Mouse (Mus musculus) cortical plate, adult 2 months (tissue): ENCODE data around the gene Mfap1a. TPM values are rescaled to one million over a fixed set of nuclear protein-coding genes. Genes with fewer than 3 reads are reported as not detected.
A peak's percentile ranks its signal among the peaks of the same experiment; 100 is the strongest.

ENCODE experiments used
- H3K27ac ChIP-seq: fragments of 200-500 bp; 2 replicates; pipeline ENCODE4 v1.5.1; 2012; ENCODE audit warnings: low read length, control low read depth, inconsistent platforms; ENCODE audit not compliant: insufficient read depth
- H3K4me1 ChIP-seq: fragments of 200-500 bp; 2 replicates; pipeline ENCODE4 v1.6.1; 2011; ENCODE audit warnings: low read length; ENCODE audit not compliant: control insufficient read depth, insufficient read depth
- H3K4me3 ChIP-seq: fragments of 200-500 bp; 2 replicates; pipeline ENCODE4 v1.5.1; 2011; ENCODE audit warnings: mild to moderate bottlenecking, low read length, control low read depth; ENCODE audit not compliant: insufficient read depth
- CTCF ChIP-seq: fragments of 200-500 bp; IDR thresholded peaks from 2 replicates; pipeline ENCODE4 v1.5.1; 2011; ENCODE audit warnings: mild to moderate bottlenecking, control low read depth, low read length; ENCODE audit not compliant: insufficient read depth; ENCODE audit errors: extremely low read depth
- POLR2A ChIP-seq: fragments of 200-500 bp; IDR thresholded peaks from 2 replicates; pipeline ENCODE4 v1.6.1; 2011; ENCODE audit warnings: mild to moderate bottlenecking, low read length, control low read depth; ENCODE audit not compliant: insufficient read depth; ENCODE audit errors: extremely low read depth
- polyA plus RNA-seq: library from polyadenylated mRNA; depleted of rRNA; stranded (reverse); fragments of >200 nt; gene quantifications from 2 replicates; pipeline ENCODE4 v1.2.3, GENCODE M21; 2012

The Mfap1a gene
- polyA plus RNA-seq, 1 experiment: 17.2 TPM

DNA sequence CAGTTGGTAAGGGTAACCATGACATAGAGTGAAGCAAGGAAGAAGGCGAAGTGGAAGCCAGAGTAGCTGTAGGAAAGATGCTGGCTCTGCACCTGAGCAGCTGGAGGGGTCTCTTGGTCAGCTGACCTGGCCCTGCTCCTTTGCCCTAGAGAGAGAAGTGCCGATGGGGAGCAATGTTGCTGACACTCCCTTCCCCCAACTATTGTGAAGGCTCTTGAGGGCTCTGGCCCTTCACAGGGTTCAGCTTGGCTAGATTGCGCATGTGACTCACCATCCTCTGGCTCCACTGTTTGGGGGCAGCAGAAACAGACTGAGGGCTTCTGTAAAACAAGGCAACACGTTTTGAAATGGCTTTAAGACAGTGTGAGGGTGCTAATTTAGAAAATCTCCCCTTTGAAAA is 54.1 kb downstream of the Mfap1a start:
- Histone ChIP-seq H3K4me1 (peaks cover 1% of the 10 kb centered on the region; the same call in 1 of the 2 replicates), H3K4me3 (no peak overlapping the region), H3K27ac (no peak overlapping the region)
- no peak for TF ChIP-seq POLR2A
- TF ChIP-seq CTCF: no peak

DNA sequence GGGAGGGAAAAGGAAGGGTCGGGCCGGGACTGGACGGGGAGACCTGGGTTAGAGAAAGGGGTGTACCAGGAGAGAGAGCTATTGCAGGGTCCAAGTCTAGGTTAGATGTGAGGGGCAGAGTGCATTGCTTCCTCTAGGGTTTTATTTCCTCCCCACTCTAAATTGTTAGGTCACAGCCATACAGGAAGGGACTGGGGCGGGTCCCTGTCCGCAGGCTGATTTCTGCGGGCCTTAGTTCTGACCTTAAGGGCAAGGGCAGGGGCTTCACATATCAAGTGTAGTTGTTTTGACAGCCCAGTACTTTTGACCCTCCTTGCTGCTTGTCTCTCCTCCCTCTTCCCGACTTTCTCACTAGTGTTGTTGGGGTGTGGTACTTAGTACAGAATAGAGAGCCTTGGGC is 56.4 kb downstream of the Mfap1a start:
- TF ChIP-seq POLR2A (no peak), CTCF (no peak)
- Histone ChIP-seq H3K4me1 (peaks cover 1% of the 10 kb centered on the region; the same call in 1 of the 2 replicates), H3K27ac (no peak overlapping the region), H3K4me3 (peak overlapping the region; percentile 64)

DNA sequence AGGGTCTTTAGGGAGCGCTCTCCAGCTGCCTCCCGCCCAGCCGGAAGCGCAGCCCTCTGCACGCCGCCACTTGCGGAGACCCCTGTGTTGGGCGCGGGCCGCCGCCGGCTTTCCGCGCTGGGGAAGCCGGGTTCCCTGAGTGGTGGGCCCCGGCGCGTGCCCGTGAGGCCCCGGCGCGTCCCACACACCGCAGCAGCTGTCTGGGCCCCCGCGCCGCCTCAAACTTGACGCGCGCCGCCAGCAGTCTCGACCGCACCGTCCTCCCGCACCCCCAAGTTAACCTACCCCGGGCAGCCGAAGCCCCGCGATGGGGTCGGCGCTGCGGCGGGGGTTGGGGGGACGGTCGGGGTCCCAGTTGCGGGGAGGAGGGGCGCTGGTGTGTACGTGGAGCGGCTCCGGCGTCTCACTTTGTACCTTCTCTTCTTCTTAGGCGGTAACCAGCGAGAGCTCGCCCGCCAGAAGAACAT is 56.9 kb downstream of the Mfap1a start:
- peaks cover 1% of the 10 kb centered on the region; the same call in 1 of the 2 replicates for H3K4me1 ChIP-seq
- H3K4me3 ChIP-seq: peak overlapping the region; percentile 64
- H3K27ac ChIP-seq: peak overlapping the region; percentile 94
- TF ChIP-seq POLR2A: no peak
- no peak for TF ChIP-seq CTCF

DNA sequence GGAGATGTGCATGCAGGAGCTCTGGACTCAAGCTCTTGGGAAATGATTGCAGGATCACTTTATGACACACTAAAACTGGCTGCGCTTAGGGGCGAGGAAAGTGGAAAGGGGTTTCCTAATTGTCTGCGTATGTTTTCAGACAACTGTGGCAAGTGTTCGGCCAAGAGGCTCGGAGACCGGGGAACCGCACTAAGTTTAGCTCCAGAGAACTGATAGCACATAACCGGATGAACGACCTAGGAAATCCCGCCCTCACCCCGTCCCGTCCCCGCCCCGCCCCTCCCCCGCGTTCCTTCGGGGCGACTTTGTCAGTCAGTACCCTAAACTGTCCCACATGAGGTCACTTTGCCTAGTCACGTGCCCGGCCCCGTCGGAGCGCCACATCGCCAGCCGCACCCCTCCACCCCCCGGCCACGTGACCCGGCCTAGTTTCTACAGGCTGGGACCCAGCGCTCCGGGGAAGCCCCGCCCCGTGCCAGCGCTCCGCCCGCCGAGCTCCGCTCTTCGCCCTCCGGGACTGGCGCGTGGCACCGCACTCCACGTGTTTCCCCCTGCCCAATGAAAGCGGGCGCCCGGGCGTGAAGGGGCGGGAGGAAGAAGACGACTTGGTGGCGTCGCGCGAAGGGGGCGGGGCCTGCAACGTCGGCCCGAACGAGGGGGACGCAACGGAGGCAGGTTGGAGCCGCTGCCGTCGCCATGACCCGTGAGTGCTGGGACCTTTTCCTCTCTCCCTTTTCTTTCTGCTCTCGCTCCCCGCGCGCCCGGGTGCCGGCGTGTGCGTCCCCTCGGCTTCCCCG is 57.5 kb downstream of the Mfap1a start, which contains the start of gene Serf2:
Gene Serf2 (plus strand): TSS at position 457 of the 797 bp plus-strand sequence.
- peak within 1 kb of the TSS; percentile 94 for H3K27ac ChIP-seq
- no peak for TF ChIP-seq CTCF
- peak; percentile 95 for TF ChIP-seq POLR2A
- H3K4me3 ChIP-seq: peak within 1 kb of the TSS; percentile 64

DNA sequence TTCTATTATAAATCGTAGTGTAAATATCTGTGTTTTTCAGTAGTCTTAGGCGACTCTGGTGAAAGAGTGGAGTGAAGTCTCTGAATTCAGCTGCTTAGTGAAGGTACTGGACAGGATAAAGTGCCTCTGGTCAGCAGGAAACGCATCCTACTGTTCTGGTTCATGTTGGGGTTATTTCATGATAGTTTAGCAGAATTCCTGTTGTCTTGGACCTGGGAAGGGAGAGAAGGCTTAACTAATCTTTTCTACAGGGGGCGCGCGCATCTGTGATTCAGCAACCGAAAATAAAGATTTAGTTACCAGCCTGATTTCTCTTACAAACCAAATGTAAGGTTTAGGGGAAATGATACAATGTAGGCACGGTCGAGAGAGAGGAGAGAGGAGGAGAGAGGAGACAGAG is 58.3 kb downstream of the Mfap1a start:
- peak overlapping the region; percentile 64; the same call in 1 of the 2 replicates for H3K4me3 ChIP-seq
- H3K27ac ChIP-seq: peak overlapping the region; percentile 90
- peaks cover 1% of the 10 kb centered on the region; the same call in 1 of the 2 replicates for H3K4me1 ChIP-seq
- TF ChIP-seq CTCF (peak; percentile 14; the same call in 1 of the 2 replicates), POLR2A (no peak)

More for the DNA sequence above, 57.5 kb downstream of the Mfap1a start, which contains the start of gene Serf2:
- peaks cover 1% of the 10 kb centered on the region; the same call in 1 of the 2 replicates for H3K4me1 ChIP-seq

DNA sequence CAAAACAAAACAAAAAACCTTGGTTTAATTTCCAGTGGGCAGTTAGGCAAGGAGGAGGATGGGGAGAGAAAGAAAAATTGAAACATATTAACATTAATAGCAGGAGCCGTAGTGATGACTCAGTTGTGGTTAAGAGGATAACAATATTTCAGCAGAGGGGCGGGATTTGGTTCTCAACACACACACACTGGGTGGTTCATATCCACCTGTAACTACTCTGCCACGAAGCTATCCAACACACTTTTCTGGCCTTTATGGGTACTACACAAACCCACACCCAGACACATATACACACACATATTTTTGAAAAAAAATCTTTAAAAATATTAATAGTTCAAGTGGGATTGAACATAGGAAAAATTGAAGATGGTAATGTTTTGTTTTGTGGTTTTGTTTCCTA is 59.5 kb downstream of the Mfap1a start:
- TF ChIP-seq POLR2A (no peak), CTCF (no peak)
- Histone ChIP-seq H3K4me1 (no peaks in the 10 kb centered on the region), H3K27ac (no peak overlapping the region), H3K4me3 (no peak overlapping the region)

DNA sequence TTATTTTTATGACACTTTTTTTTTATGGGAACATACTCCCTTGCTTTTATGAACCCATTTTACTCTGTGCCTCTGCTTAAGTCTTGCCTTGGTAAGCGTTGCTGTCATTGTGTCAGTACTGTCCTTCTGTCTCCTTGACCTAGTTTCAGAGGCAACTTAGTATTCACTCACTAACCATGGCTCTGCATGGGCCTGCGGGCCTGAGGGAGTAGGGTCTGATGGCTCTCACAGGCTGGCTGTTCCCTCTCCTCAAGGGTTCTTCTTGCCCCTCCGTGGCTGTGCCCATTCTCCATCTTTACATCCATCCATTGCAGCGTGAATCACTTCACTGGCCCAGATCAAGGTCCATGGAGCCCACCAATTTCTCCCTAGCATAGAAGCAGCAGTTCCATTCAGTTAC is 60.0 kb downstream of the Mfap1a start:
- TF ChIP-seq CTCF: no peak
- no peak for TF ChIP-seq POLR2A
- no peak overlapping the region for H3K4me3 ChIP-seq
- no peaks in the 10 kb centered on the region for H3K4me1 ChIP-seq
- H3K27ac ChIP-seq: no peak overlapping the region

DNA sequence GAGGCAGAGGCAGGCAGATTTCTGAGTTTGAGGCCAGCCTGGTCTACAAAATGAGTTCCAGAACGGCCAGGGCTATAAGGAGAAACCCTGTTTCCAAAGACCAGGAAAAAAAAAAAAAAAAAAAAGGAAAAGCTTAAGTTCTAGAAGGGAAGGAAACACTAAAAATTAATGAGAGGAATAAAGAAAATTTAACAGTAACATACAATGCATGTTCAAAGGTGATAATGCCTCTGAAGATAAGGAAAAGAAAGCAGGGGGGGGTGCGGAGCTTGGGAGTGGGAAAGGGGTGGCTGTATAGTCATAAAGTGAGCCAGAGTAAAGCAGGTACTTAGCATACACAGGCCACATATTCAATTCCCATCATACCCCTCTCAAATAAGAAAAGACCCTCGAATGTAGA is 61.3 kb downstream of the Mfap1a start:
- TF ChIP-seq POLR2A (no peak), CTCF (no peak)
- H3K4me3 ChIP-seq: no peak overlapping the region
- no peaks in the 10 kb centered on the region for H3K4me1 ChIP-seq
- no peak overlapping the region for H3K27ac ChIP-seq

DNA sequence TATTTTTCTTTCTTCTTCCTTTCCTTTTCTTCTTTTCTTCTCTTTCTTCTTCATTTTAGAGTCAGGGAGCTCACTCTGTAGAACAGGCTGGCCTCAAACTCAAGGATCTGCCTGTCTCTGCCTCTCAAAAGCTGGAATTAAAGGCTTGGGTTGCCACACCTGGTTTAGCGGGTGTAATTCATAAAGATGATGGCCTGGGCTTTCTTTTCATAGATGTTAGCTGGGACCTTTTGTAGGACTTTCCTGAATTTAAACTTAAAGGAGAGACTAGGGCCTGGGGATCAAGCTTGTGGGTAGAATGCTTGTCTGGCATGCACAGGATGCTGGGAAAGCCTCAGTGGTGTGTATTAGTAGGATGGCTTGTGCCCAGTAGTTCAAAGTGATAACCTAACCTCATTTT is 62.3 kb downstream of the Mfap1a start, which contains the start of gene Ell3:
Gene Ell3 (minus strand): TSS at position 101 of the 400 bp plus-strand sequence.
- no peak within 1 kb of the TSS for H3K27ac ChIP-seq
- no peak within 1 kb of the TSS for H3K4me3 ChIP-seq
- no peaks in the 10 kb centered on the region for H3K4me1 ChIP-seq
- no peak for TF ChIP-seq POLR2A
- TF ChIP-seq CTCF: no peak

DNA sequence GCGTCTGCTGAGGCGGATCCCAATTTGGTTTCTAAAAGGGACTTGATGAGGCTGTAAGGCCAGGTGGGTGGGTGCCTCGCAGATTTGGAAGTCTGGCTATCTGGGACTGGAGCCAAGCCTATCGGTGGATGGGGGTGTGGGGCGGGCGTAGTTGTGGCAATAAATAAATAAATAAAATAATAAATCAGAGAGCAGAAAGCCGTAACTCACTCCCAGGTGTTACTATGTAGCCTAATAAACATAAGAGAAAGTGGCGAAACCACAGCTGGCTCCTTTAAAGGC is 63.5 kb downstream of the Mfap1a start:
- H3K4me3 ChIP-seq: 0 out of 2 replicates have a peak overlapping the region, but pooled peaks have one; percentile 4

More for the DNA sequence above, 63.5 kb downstream of the Mfap1a start:
- no peak overlapping the region for H3K27ac ChIP-seq
- TF ChIP-seq CTCF (no peak), POLR2A (no peak)
- H3K4me1 ChIP-seq: no peaks in the 10 kb centered on the region
